Mouse (Mus musculus): ENCODE measurements around the gene Raet1e. TPM values are rescaled to one million over a fixed set of nuclear protein-coding genes. Genes with fewer than 3 reads are reported as not detected.
"Not testable (repeated sequence)": the region's sequence is repeated elsewhere in the genome, so short reads cannot be mapped to it uniquely, and the experiment has no call there.

The Raet1e gene
- 2.5 and 2.8 TPM in 2 replicates for polyA plus RNA-seq (2015; fragmentation: Nextera tagmentation; extraction: Ambion mirVana)

GRCm38 (mm10) chr10:22158310-22158999 lies at the start of gene Raet1e, which contains the start of gene H60b:
TSS of gene Raet1e (plus strand) at chr10:22158569.
TSS of gene H60b (plus strand) at chr10:22158586.
- under 1% methylated on average over 48 of the region's 48 CpGs for WGBS
- Histone ChIP-seq H3K27me3 (peaks cover 84% of the 10 kb centered on the region), H3K4me2 (peak within 1 kb of the TSS; percentile 57), H3K9ac (0 out of 2 replicates have a peak within 1 kb of the TSS, but pooled peaks have one; percentile 26), H3K4me3 (peak within 1 kb of the TSS; percentile 36)
- not testable (repeated sequence) for H3K9me3 ChIP-seq (replicated peaks); H3K36me3 ChIP-seq (ENCODE audit: poor library complexity, severe bottlenecking); H3K27ac ChIP-seq; H3K4me1 ChIP-seq
- ATAC-seq: peak; percentile 65

GRCm38 (mm10) chr10:22140665-22141280 lies 17.6 kb upstream of the Raet1e start:
- ATAC-seq: peak; percentile 89
- H3K36me3 ChIP-seq (ENCODE audit: poor library complexity, severe bottlenecking): no peaks in the 10 kb centered on the region
- H3K4me3 ChIP-seq: peak overlapping the region; percentile 39
- under 1% methylated on average over 19 of the region's 19 CpGs for WGBS
- H3K27me3 ChIP-seq: no peaks in the 10 kb centered on the region
- peaks cover 3% of the 10 kb centered on the region; the same call in 1 of the 2 replicates for H3K4me1 ChIP-seq
- H3K4me2 ChIP-seq: peak overlapping the region; percentile 70
- H3K9ac ChIP-seq: peak overlapping the region; percentile 67
- H3K9me3 ChIP-seq (replicated peaks): no peaks in the 10 kb centered on the region
- no peak overlapping the region for H3K27ac ChIP-seq

- not testable (repeated sequence) for ATAC-seq; H3K9me3 ChIP-seq (replicated peaks); H3K27ac ChIP-seq; H3K27me3 ChIP-seq; H3K9ac ChIP-seq; H3K4me1 ChIP-seq; H3K4me2 ChIP-seq; H3K36me3 ChIP-seq (ENCODE audit: poor library complexity, severe bottlenecking); H3K4me3 ChIP-seq
- WGBS: 85% methylated on average over 1 of the region's 1 CpGs
Measured at GRCm38 (mm10) chr10:22142194-22142593, 16.2 kb upstream of the Raet1e start.

- H3K4me3 ChIP-seq: no peak overlapping the region
- H3K4me1 ChIP-seq: peaks cover 3% of the 10 kb centered on the region; the same call in 1 of the 2 replicates
- H3K9ac ChIP-seq: no peak overlapping the region
- ATAC-seq: no peak
- no peaks in the 10 kb centered on the region for H3K36me3 ChIP-seq (ENCODE audit: poor library complexity, severe bottlenecking)
- H3K27ac ChIP-seq: no peak overlapping the region
- no peaks in the 10 kb centered on the region for H3K27me3 ChIP-seq
- WGBS: 67% methylated on average over 5 of the region's 5 CpGs
- no peaks in the 10 kb centered on the region for H3K9me3 ChIP-seq (replicated peaks)
- no peak overlapping the region for H3K4me2 ChIP-seq
Measured at GRCm38 (mm10) chr10:22142926-22143325, 15.4 kb upstream of the Raet1e start.

GRCm38 (mm10) chr10:22148441-22149072 lies 9.8 kb upstream of the Raet1e start:
- WGBS: 0% methylated on average over 48 of the region's 50 CpGs
- Histone ChIP-seq H3K9me3 (replicated peaks) (no peaks in the 10 kb centered on the region), H3K4me2 (peak overlapping the region; percentile 85), H3K9ac (peak overlapping the region; percentile 71), H3K27me3 (peaks cover 40% of the 10 kb centered on the region), H3K4me1 (peaks cover 28% of the 10 kb centered on the region), H3K4me3 (peak overlapping the region; percentile 58), H3K27ac (0 out of 2 replicates have a peak overlapping the region, but pooled peaks have one; percentile 31), H3K36me3 (ENCODE audit: poor library complexity, severe bottlenecking) (no peaks in the 10 kb centered on the region)
- ATAC-seq: peak; percentile 83

GRCm38 (mm10) chr10:22149073-22149690 lies 9.2 kb upstream of the Raet1e start, which contains the start of gene E030030I06Rik:
TSS of gene E030030I06Rik (minus strand) at chr10:22149270.
- peak; percentile 58 for ATAC-seq
- Histone ChIP-seq H3K9ac (peak within 1 kb of the TSS; percentile 71), H3K27ac (0 out of 2 replicates have a peak within 1 kb of the TSS, but pooled peaks have one; percentile 31), H3K36me3 (ENCODE audit: poor library complexity, severe bottlenecking) (no peaks in the 10 kb centered on the region), H3K4me3 (peak within 1 kb of the TSS; percentile 58), H3K4me1 (peaks cover 28% of the 10 kb centered on the region), H3K27me3 (peaks cover 46% of the 10 kb centered on the region), H3K4me2 (peak within 1 kb of the TSS; percentile 85), H3K9me3 (replicated peaks) (no peaks in the 10 kb centered on the region)
- WGBS: under 1% methylated on average over 36 of the region's 37 CpGs

GRCm38 (mm10) chr10:22149691-22150465 lies 8.5 kb upstream of the Raet1e start:
- H3K4me2 ChIP-seq: peak overlapping the region; percentile 85
- H3K36me3 ChIP-seq (ENCODE audit: poor library complexity, severe bottlenecking): no peaks in the 10 kb centered on the region
- H3K4me3 ChIP-seq: peak overlapping the region; percentile 58
- peaks cover 28% of the 10 kb centered on the region for H3K4me1 ChIP-seq
- H3K9ac ChIP-seq: peak overlapping the region; percentile 71; the same call in 1 of the 2 replicates
- H3K27ac ChIP-seq: no peak overlapping the region
- ATAC-seq: no peak
- no peaks in the 10 kb centered on the region for H3K9me3 ChIP-seq (replicated peaks)
- WGBS: under 1% methylated on average over 50 of the region's 50 CpGs
- H3K27me3 ChIP-seq: peaks cover 49% of the 10 kb centered on the region

GRCm38 (mm10) chr10:22150593-22150992 lies 7.8 kb upstream of the Raet1e start:
- no peak for ATAC-seq
- H3K4me3 ChIP-seq: peak overlapping the region; percentile 58
- under 1% methylated on average over 27 of the region's 27 CpGs for whole genome bisulfite sequencing
- H3K4me2 ChIP-seq: peak overlapping the region; percentile 85
- H3K9ac ChIP-seq: no peak overlapping the region
- H3K9me3 ChIP-seq (replicated peaks): no peaks in the 10 kb centered on the region
- H3K27me3 ChIP-seq: peaks cover 56% of the 10 kb centered on the region
- H3K27ac ChIP-seq: no peak overlapping the region
- H3K36me3 ChIP-seq (ENCODE audit: poor library complexity, severe bottlenecking): no peaks in the 10 kb centered on the region
- H3K4me1 ChIP-seq: peaks cover 28% of the 10 kb centered on the region

- not testable (repeated sequence) for ATAC-seq
- Histone ChIP-seq H3K27me3 (peaks cover 63% of the 10 kb centered on the region), H3K4me2 (peak overlapping the region; percentile 85)
Measured at GRCm38 (mm10) chr10:22151056-22151862, 7.1 kb upstream of the Raet1e start.

GRCm38 (mm10) chr10:22151863-22152640 lies 6.3 kb upstream of the Raet1e start:
- H3K9me3 ChIP-seq (replicated peaks); H3K36me3 ChIP-seq (ENCODE audit: poor library complexity, severe bottlenecking); ATAC-seq; H3K4me2 ChIP-seq; H3K4me3 ChIP-seq; H3K9ac ChIP-seq; H3K27ac ChIP-seq: not testable (repeated sequence)
- peaks cover 28% of the 10 kb centered on the region for H3K4me1 ChIP-seq
- 2% methylated on average over 11 of the region's 11 CpGs for WGBS
- H3K27me3 ChIP-seq: peaks cover 71% of the 10 kb centered on the region

More at GRCm38 (mm10) chr10:22151056-22151862, 7.1 kb upstream of the Raet1e start:
- Histone ChIP-seq H3K4me3 (peak overlapping the region; percentile 19), H3K4me1 (peaks cover 28% of the 10 kb centered on the region)
- not testable (repeated sequence) for H3K27ac ChIP-seq; H3K9me3 ChIP-seq (replicated peaks); H3K9ac ChIP-seq; H3K36me3 ChIP-seq (ENCODE audit: poor library complexity, severe bottlenecking)
- 1% methylated on average over 55 of the region's 55 CpGs for WGBS

All from forebrain, embryonic 13.5 days (tissue).